18 mouse cellular contexts compared by ENCODE assay signal in genomic region chr4:45047286-45047887, GRCm38 (mm10). TPM values are rescaled to one million over a fixed set of nuclear protein-coding genes. Genes with fewer than 3 reads are reported as not detected.
DNase-seq lines count a peak whose midpoint lies in the region; ATAC-seq and TF ChIP-seq lines count a peak whose summit lies in the region.
"Had no signal": no experiment of that assay in that cellular context is flagged by ENCODE, and none has a peak within 500 bp of the region (broad histone marks: within the 10 kb centered on the region; RNA-seq: fewer than 3 reads in every experiment).

No protein-coding gene starts in this region.

- TF ChIP-seq CTCF in forebrain, postnatal 0 days (IDR thresholded peaks at IDR 0.05; ENCODE audit: low read depth): no peak

- H3K4me3 ChIP-seq in forebrain, postnatal 0 days (ENCODE audit: low read depth, low read length): no peak overlapping the region
- H3K4me3 ChIP-seq in forebrain, embryonic 13.5 days: no peak overlapping the region
- H3K4me3 ChIP-seq in hindbrain, embryonic 14.5 days (replicated peaks; ENCODE audit: low read length): no peak overlapping the region
- H3K4me3 ChIP-seq in hindbrain, embryonic 10.5 days: no peak overlapping the region
- H3K4me3 ChIP-seq: embryonic facial prominence, embryonic 15.5 days; gastrocnemius, adult 2 months; limb, embryonic 15.5 days; liver, embryonic 15.5 days; midbrain, embryonic 12.5 days; neural tube, embryonic 15.5 days had no signal

- peaks cover 69% of the 10 kb centered on the region for H3K36me3 ChIP-seq in forebrain, postnatal 0 days (ENCODE audit: insufficient read depth)
- H3K36me3 ChIP-seq in forebrain, embryonic 13.5 days (ENCODE audit: poor library complexity, severe bottlenecking): peaks cover 70% of the 10 kb centered on the region
- peaks cover 71% of the 10 kb centered on the region for H3K36me3 ChIP-seq in hindbrain, embryonic 14.5 days (replicated peaks; ENCODE audit: control insufficient read depth, insufficient read depth)
- H3K36me3 ChIP-seq in hindbrain, embryonic 10.5 days: peaks cover 71% of the 10 kb centered on the region

- H3K27ac ChIP-seq in forebrain, postnatal 0 days (ENCODE audit: low read depth, low read length): peak overlapping the region; percentile 29; the same call in 1 of the 2 replicates
- H3K27ac ChIP-seq in forebrain, embryonic 13.5 days: no peak overlapping the region
- peak overlapping the region; percentile 35; the same call in 1 of the 2 replicates for H3K27ac ChIP-seq in hindbrain, embryonic 14.5 days
- no peak overlapping the region for H3K27ac ChIP-seq in hindbrain, embryonic 10.5 days
- H3K27ac ChIP-seq: embryonic facial prominence, embryonic 15.5 days; gastrocnemius, adult 2 months; limb, embryonic 15.5 days; liver, embryonic 15.5 days; macrophage; neural tube, embryonic 15.5 days had no signal

- ATAC-seq in forebrain, postnatal 0 days: peak; percentile 70
- no peak for ATAC-seq in forebrain, embryonic 13.5 days
- no peak for ATAC-seq in hindbrain, embryonic 14.5 days (ENCODE audit: low FRiP score)

- intact Hi-C loops in left cerebral cortex, postnatal 4 days (cut with DNase I): no loop called here

- H3K9ac ChIP-seq in forebrain, postnatal 0 days: no peak overlapping the region
- no peak overlapping the region for H3K9ac ChIP-seq in forebrain, embryonic 13.5 days
- no peak overlapping the region for H3K9ac ChIP-seq in hindbrain, embryonic 14.5 days
- H3K9ac ChIP-seq: embryonic facial prominence, embryonic 15.5 days; limb, embryonic 15.5 days; liver, embryonic 15.5 days; midbrain, embryonic 12.5 days; neural tube, embryonic 15.5 days had no signal

- H3K27me3 ChIP-seq in forebrain, postnatal 0 days (ENCODE audit: insufficient read depth, low read length): no peaks in the 10 kb centered on the region
- no peaks in the 10 kb centered on the region for H3K27me3 ChIP-seq in forebrain, embryonic 13.5 days
- no peaks in the 10 kb centered on the region for H3K27me3 ChIP-seq in hindbrain, embryonic 14.5 days (ENCODE audit: control insufficient read depth, insufficient read depth, low read length)
- no peaks in the 10 kb centered on the region for H3K27me3 ChIP-seq in hindbrain, embryonic 10.5 days (ENCODE audit: insufficient read depth, poor library complexity, severe bottlenecking)
- H3K27me3 ChIP-seq: embryonic facial prominence, embryonic 15.5 days; limb, embryonic 15.5 days; liver, embryonic 15.5 days; midbrain, embryonic 12.5 days; neural tube, embryonic 15.5 days had no signal

- no peak overlapping the region for H3K4me2 ChIP-seq in forebrain, postnatal 0 days (ENCODE audit: low read depth)
- no peak overlapping the region for H3K4me2 ChIP-seq in forebrain, embryonic 13.5 days
- no peak overlapping the region for H3K4me2 ChIP-seq in hindbrain, embryonic 14.5 days (replicated peaks)
- H3K4me2 ChIP-seq: embryonic facial prominence, embryonic 15.5 days; limb, embryonic 15.5 days; liver, embryonic 15.5 days; midbrain, embryonic 12.5 days; neural tube, embryonic 15.5 days had no signal

- no peak for DNase-seq in forebrain, postnatal 0 days
- no peak for DNase-seq in hindbrain, embryonic 14.5 days (ENCODE audit: low spot score)
- no peak for DNase-seq in hindbrain, embryonic 10.5 days (ENCODE audit: low spot score)
- peak; percentile 70 for DNase-seq in left cerebral cortex, postnatal 4 days
- no peak for DNase-seq in left cerebral cortex, adult 11 months (ENCODE audit: low spot score)
- no peak for DNase-seq in adrenal gland, postnatal 14 days
- DNase-seq: cerebellum, adult 9-10 months; gastrocnemius, adult 2 months; kidney, adult 8-10 months; kidney, postnatal 25 days; thymus, postnatal 25 days had no signal

- WGBS in forebrain, postnatal 0 days: 66% methylated on average over 9 of the region's 9 CpGs
- 82% methylated on average over 9 of the region's 9 CpGs for WGBS in forebrain, embryonic 13.5 days
- WGBS in hindbrain, embryonic 14.5 days: 85% methylated on average over 9 of the region's 9 CpGs
- WGBS in hindbrain, embryonic 10.5 days: 86% methylated on average over 9 of the region's 9 CpGs

- no peaks in the 10 kb centered on the region for H3K9me3 ChIP-seq in forebrain, postnatal 0 days (ENCODE audit: low read length)
- H3K9me3 ChIP-seq in forebrain, embryonic 13.5 days (replicated peaks): no peaks in the 10 kb centered on the region
- H3K9me3 ChIP-seq in hindbrain, embryonic 14.5 days (ENCODE audit: control insufficient read depth, low read length): no peaks in the 10 kb centered on the region
- H3K9me3 ChIP-seq in hindbrain, embryonic 10.5 days: no peaks in the 10 kb centered on the region
- H3K9me3 ChIP-seq: embryonic facial prominence, embryonic 15.5 days; limb, embryonic 15.5 days; liver, embryonic 15.5 days; midbrain, embryonic 12.5 days; neural tube, embryonic 15.5 days had no signal

- H3K4me1 ChIP-seq in forebrain, postnatal 0 days (ENCODE audit: insufficient read depth): no peaks in the 10 kb centered on the region
- 0 out of 2 replicates have a peak, but pooled peaks cover 3% of the 10 kb centered on the region for H3K4me1 ChIP-seq in forebrain, embryonic 13.5 days
- no peaks in the 10 kb centered on the region for H3K4me1 ChIP-seq in hindbrain, embryonic 14.5 days (replicated peaks; ENCODE audit: control insufficient read depth, insufficient read depth, low read length)
- no peaks in the 10 kb centered on the region for H3K4me1 ChIP-seq in hindbrain, embryonic 10.5 days (replicated peaks)
- H3K4me1 ChIP-seq: embryonic facial prominence, embryonic 15.5 days; limb, embryonic 15.5 days; liver, embryonic 15.5 days; neural tube, embryonic 15.5 days had no signal

RNA-seq across cellular contexts. Expression of gene Polr1e, which starts 29.0 kb away (rescaled TPM):
- 13.4 and 16.5 TPM in 2 replicates for total RNA-seq in forebrain, postnatal 0 days (2014; rRNA removed)
- 23.7 and 25.0 TPM in 2 replicates for polyA plus RNA-seq in forebrain, postnatal 0 days (2015; fragmentation: Nextera tagmentation; extraction: Ambion mirVana)
- polyA plus RNA-seq in forebrain, embryonic 13.5 days (2015; fragmentation: Nextera tagmentation; extraction: Ambion mirVana): 37.2 and 40.5 TPM in 2 replicates
- 32.0 and 37.2 TPM in 2 replicates for polyA plus RNA-seq in hindbrain, embryonic 14.5 days (2014; fragmentation: Nextera tagmentation; extraction: Ambion mirVana)
- 55.6 and 57.8 TPM in 2 replicates for polyA plus RNA-seq in hindbrain, embryonic 10.5 days (2016; fragmentation: Nextera tagmentation; extraction: Ambion mirVana)
- 10 to 100 TPM; 21.0 to 22.6 TPM for total RNA-seq in left cerebral cortex, postnatal 4 days (2021)
- 15.0 and 18.2 TPM in 2 replicates for total RNA-seq in adrenal gland, postnatal 14 days (2021)

RNA-seq across cellular contexts. Expression of gene Zbtb5, which starts 35.2 kb away (rescaled TPM):
- 44.5 and 49.7 TPM in 2 replicates for total RNA-seq in forebrain, postnatal 0 days (2014; rRNA removed)
- polyA plus RNA-seq in forebrain, postnatal 0 days (2015; fragmentation: Nextera tagmentation; extraction: Ambion mirVana): 28.7 and 32.1 TPM in 2 replicates
- 41.4 and 49.4 TPM in 2 replicates for polyA plus RNA-seq in forebrain, embryonic 13.5 days (2015; fragmentation: Nextera tagmentation; extraction: Ambion mirVana)
- 45.7 and 48.7 TPM in 2 replicates for polyA plus RNA-seq in hindbrain, embryonic 14.5 days (2014; fragmentation: Nextera tagmentation; extraction: Ambion mirVana)
- 34.4 and 35.8 TPM in 2 replicates for polyA plus RNA-seq in hindbrain, embryonic 10.5 days (2016; fragmentation: Nextera tagmentation; extraction: Ambion mirVana)
- total RNA-seq in left cerebral cortex, postnatal 4 days (2021): 10 to 100 TPM; 30.9 to 33.0 TPM
- 12.0 and 13.6 TPM in 2 replicates for total RNA-seq in adrenal gland, postnatal 14 days (2021)

RNA-seq across cellular contexts. Expression of gene Fbxo10, which starts 37.0 kb away (rescaled TPM):
- 24.0 and 28.8 TPM in 2 replicates for total RNA-seq in forebrain, postnatal 0 days (2014; rRNA removed)
- 11.6 and 13.5 TPM in 2 replicates for polyA plus RNA-seq in forebrain, postnatal 0 days (2015; fragmentation: Nextera tagmentation; extraction: Ambion mirVana)
- 14.2 and 16.4 TPM in 2 replicates for polyA plus RNA-seq in forebrain, embryonic 13.5 days (2015; fragmentation: Nextera tagmentation; extraction: Ambion mirVana)
- polyA plus RNA-seq in hindbrain, embryonic 14.5 days (2014; fragmentation: Nextera tagmentation; extraction: Ambion mirVana): 14.4 and 14.6 TPM in 2 replicates
- polyA plus RNA-seq in hindbrain, embryonic 10.5 days (2016; fragmentation: Nextera tagmentation; extraction: Ambion mirVana): 14.4 and 16.5 TPM in 2 replicates
- 10 to 100 TPM; 29.6 to 30.8 TPM for total RNA-seq in left cerebral cortex, postnatal 4 days (2021)
- total RNA-seq in adrenal gland, postnatal 14 days (2021): 7.5 and 9.2 TPM in 2 replicates

Comparison
In these comparisons a context has a peak if more than half of its experiments do, and no peak if none do; other contexts are left out.
1. H3K27ac ChIP-seq: peak in forebrain, postnatal 0 days (single experiment) and hindbrain, embryonic 14.5 days (single experiment); none in forebrain, embryonic 13.5 days (single experiment) and hindbrain, embryonic 10.5 days (single experiment).